Mouse (Mus musculus) adrenal gland (tissue): ENCODE results near the gene Ciao1.

ENCODE experiments used
- intact Hi-C: fragments of 180-260 bp; cut with DNase I; formaldehyde crosslinking; loops from one replicate; pipeline ENCODE4 v1.15.1; 2025

Ciao1 gene

GRCm38 (mm10) chr2:127251457-127251856 lies 3.8 kb upstream of the Ciao1 start:
- intact Hi-C loops, result loop anchor here (5.0 kb wide), 1 partner anchor 91 kb away; no protein-coding TSS in a partner anchor

- intact Hi-C loops, result loop anchor here (5.0 kb wide), 1 partner anchor 92 kb away; no protein-coding TSS in a partner anchor
Measured at GRCm38 (mm10) chr2:127250291-127251008, 2.8 kb upstream of the Ciao1 start.

GRCm38 (mm10) chr2:127248334-127249004 lies 853 bp upstream of the Ciao1 start:
- intact Hi-C loops, result no loop called here

- intact Hi-C loops, result no loop called here
Measured at GRCm38 (mm10) chr2:127240065-127240464, 7.6 kb downstream of the Ciao1 start.

- intact Hi-C loops, result loop anchor here (10.0 kb wide), 1 partner anchor 413 kb away; no protein-coding TSS in a partner anchor
Measured at GRCm38 (mm10) chr2:127237897-127238610, 9.6 kb downstream of the Ciao1 start.

GRCm38 (mm10) chr2:127225261-127225660 lies 22.4 kb downstream of the Ciao1 start:
- intact Hi-C loops, result no loop called here

GRCm38 (mm10) chr2:127217746-127218145 lies 29.9 kb downstream of the Ciao1 start:
- intact Hi-C loops, result no loop called here

GRCm38 (mm10) chr2:127210701-127211100 lies 36.9 kb downstream of the Ciao1 start:
- intact Hi-C loops, result no loop called here

GRCm38 (mm10) chr2:127208452-127208769 lies 39.2 kb downstream of the Ciao1 start:
- intact Hi-C loops, result loop anchor here (10.0 kb wide), 1 partner anchor 114 kb away; no protein-coding TSS in a partner anchor

GRCm38 (mm10) chr2:127207547-127208451 lies 39.8 kb downstream of the Ciao1 start, which contains the start of the genes 1810024B03Rik and Snrnp200:
Gene 1810024B03Rik (minus strand): TSS chr2:127208280.
Gene Snrnp200 (plus strand): TSS chr2:127208386.
- intact Hi-C loops, result loop anchor here (10.0 kb wide), 1 partner anchor 113 kb away; no protein-coding TSS in a partner anchor

GRCm38 (mm10) chr2:127206916-127207315 lies 40.7 kb downstream of the Ciao1 start:
- intact Hi-C loops, result loop anchor here (10.0 kb wide), 1 partner anchor 112 kb away; no protein-coding TSS in a partner anchor

- intact Hi-C loops, result loop anchor here (2.0 to 10.0 kb wide), 2 partner anchors 41 to 111 kb away; no protein-coding TSS in a partner anchor
Measured at GRCm38 (mm10) chr2:127205936-127206335, 41.7 kb downstream of the Ciao1 start.

GRCm38 (mm10) chr2:127204932-127205331 lies 42.7 kb downstream of the Ciao1 start:
- intact Hi-C loops, result loop anchor here (2.0 to 10.0 kb wide), 2 partner anchors 40 to 110 kb away; no protein-coding TSS in a partner anchor
